Mouse (Mus musculus) splenic B cell, adult 2 months (primary cell): Measurements from ENCODE around the gene Cdh11.
"Not testable (repeated sequence)": the region's sequence is repeated elsewhere in the genome, so short reads cannot be mapped to it uniquely, and the experiment has no call there.

Experiments
- DNase-seq: peaks from one replicate; pipeline ENCODE4 v3.0.0-alpha.2; 2011; ENCODE audit warnings: low read depth, low spot score
- H3K27me3 ChIP-seq: 2 replicates; pipeline ENCODE4 v1.6.1; 2012; ENCODE audit warnings: mild to moderate bottlenecking, low read length, moderate library complexity, mixed read lengths; ENCODE audit not compliant: control insufficient read depth, poor library complexity, insufficient read depth, severe bottlenecking
- H3K36me3 ChIP-seq: 2 replicates; pipeline ENCODE4 v1.6.1; 2012; ENCODE audit warnings: mild to moderate bottlenecking, low read length, moderate library complexity, mixed read lengths; ENCODE audit not compliant: control insufficient read depth, poor library complexity, insufficient read depth, severe bottlenecking

Cdh11 gene

DNA sequence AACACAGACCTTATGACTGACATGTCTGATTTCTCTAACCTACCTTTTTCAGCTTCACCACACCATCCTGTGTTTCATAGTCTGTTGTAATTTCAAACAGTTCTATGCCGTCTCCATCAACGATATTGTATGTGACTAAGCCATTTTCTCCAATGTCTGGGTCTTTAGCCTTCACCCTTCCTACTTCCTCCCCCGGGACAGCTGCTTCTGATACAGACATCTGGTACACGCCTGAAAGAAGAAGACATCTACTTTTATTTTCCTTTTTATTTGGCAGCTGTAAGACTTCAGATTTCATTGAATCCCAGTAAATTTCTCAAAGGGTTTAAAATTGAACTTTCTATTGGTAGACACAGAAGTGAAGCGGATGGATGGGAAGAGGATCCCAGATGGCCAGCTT, 120.9 kb downstream of the Cdh11 start:
- H3K36me3 ChIP-seq, DNase-seq, H3K27me3 ChIP-seq: not testable (repeated sequence)

DNA sequence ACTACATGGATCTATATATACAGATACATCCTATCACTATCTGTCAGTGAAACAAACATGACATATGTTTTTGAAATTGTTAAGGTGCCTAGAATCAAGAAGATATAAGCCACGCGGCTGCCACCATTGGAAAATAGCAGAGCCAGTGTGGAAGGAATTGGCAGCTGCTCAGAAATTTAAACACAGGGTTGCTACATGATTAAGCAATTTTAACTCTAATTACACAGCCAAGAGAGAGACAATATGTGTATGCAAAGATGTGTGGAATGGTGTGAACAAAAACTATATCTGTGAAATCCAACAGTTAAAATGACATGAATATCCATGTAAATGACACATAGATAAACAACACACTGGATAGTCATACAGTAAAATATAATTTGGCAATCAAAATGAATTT, 128.9 kb downstream of the Cdh11 start:
- no peak for DNase-seq
- Histone ChIP-seq H3K36me3 (no peaks in the 10 kb centered on the region), H3K27me3 (no peaks in the 10 kb centered on the region)

DNA sequence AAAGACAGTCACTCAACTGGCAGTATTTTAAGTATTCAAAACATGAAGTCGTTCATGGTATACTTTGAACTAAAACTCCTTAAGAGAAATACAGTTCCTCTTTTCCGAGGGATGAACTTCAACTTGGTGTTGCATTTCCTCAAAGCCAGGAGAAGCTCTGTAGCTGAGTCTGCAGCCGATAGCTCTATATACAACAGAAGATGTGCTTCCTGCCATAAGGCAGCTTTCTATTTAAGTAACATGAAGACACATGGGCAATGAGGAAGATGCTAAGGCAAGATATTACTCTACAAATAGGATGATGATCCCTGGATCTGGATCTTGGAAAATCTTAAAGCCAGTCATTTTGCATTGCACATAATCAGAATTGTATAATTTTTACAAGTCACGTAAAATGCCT, 133.5 kb downstream of the Cdh11 start:
- no peak for DNase-seq
- H3K36me3 ChIP-seq = no peaks in the 10 kb centered on the region
- no peaks in the 10 kb centered on the region for H3K27me3 ChIP-seq

GRCm38 (mm10) chr8:102627151-102627550, 158.3 kb downstream of the Cdh11 start:
- Histone ChIP-seq H3K36me3 (no peaks in the 10 kb centered on the region), H3K27me3 (no peaks in the 10 kb centered on the region)
- no peak for DNase-seq

GRCm38 (mm10) chr8:102612146-102612545, 173.3 kb downstream of the Cdh11 start:
- no peaks in the 10 kb centered on the region for H3K27me3 ChIP-seq
- DNase-seq = no peak
- no peaks in the 10 kb centered on the region for H3K36me3 ChIP-seq

DNA sequence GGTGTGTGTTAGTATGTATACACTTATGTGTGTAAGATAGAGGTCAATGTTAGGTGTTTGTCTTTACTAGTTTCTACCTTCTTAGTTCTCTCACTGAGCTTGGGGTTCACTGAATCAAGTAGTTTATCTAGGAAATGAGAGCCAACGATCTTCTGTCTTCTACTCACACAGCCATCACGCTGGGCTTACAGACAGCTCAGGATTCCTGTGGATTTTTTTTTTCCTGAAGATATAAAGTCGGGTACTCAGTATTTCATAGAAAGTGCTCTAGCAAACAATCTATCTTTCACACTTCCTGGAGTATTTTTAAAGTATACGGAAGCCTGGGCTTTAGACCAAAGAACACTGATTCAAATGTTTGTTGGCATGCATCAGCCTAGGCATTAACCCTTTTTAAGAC, 184.1 kb downstream of the Cdh11 start:
- no peak for DNase-seq
- no peaks in the 10 kb centered on the region for H3K36me3 ChIP-seq
- H3K27me3 ChIP-seq = no peaks in the 10 kb centered on the region

GRCm38 (mm10) chr8:102596523-102596922, 188.9 kb downstream of the Cdh11 start:
- no peaks in the 10 kb centered on the region for H3K27me3 ChIP-seq
- no peak for DNase-seq
- no peaks in the 10 kb centered on the region for H3K36me3 ChIP-seq

GRCm38 (mm10) chr8:102593899-102594298, 191.5 kb downstream of the Cdh11 start:
- Histone ChIP-seq H3K36me3 (no peaks in the 10 kb centered on the region), H3K27me3 (no peaks in the 10 kb centered on the region)
- no peak for DNase-seq
